Mouse (Mus musculus) gonadal fat pad, adult 2 months (tissue): Measurements from ENCODE around the gene Fto. TPM values are rescaled to one million over a fixed set of nuclear protein-coding genes. Genes with fewer than 3 reads are reported as not detected.

Experiments used
- DNase-seq: peaks from one replicate; pipeline ENCODE4 v3.0.0-alpha.2; 2012; ENCODE audit warnings: low read depth
- polyA plus RNA-seq: library from polyadenylated mRNA; depleted of rRNA; stranded (reverse); fragments of >200 nt; gene quantifications from 2 replicates; pipeline ENCODE4 v1.2.3, GENCODE M21; 2012

The Fto gene
- polyA plus RNA-seq, 1 experiment: 37.7 TPM

- DNase-seq: no peak
These were observed 44.2 kb downstream of the Fto start for GRCm38 (mm10) chr8:91357493-91358014.

DNA sequence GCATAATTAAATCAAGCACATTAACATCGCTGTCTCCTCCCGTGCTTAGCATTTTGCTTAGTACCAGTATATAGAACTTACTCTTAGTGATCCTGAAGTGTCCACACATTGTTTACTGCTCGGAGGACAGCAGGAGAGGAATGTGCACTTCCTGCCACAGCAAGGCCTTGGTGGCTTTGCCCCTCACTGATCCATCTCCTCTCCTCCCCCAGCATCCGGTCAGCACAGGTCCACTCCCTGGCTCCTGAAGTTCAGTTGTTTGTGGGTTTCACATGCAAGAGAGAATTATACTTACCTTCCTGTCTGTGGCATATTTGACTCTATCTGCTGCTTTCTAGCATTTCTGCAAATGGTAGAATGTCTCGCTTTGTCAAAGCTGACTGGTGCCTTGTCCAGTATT, 44.7 kb downstream of the Fto start:
- no peak for DNase-seq

DNA sequence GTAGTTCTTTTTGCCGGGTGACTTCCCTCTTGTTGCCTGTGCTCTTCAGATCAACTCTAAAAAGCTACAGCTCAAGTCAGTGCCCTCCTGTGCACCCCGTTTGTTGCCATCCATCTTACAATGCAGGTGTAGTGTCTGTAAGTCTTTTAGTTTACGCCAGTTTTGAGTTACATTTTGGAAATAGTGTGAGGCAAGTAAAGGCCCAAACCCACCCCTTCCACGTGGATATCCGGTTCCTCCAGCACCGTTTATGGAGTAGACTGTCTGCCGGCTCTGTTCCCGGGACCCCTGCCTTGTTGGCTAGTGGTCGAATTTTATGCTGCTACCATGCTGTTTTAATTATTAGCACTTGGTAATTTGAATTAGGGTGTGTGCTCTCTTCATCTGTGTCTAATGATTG, 46.2 kb downstream of the Fto start:
- no peak for DNase-seq

- DNase-seq: no peak
These were observed 47.5 kb downstream of the Fto start for GRCm38 (mm10) chr8:91360644-91361357.

DNA sequence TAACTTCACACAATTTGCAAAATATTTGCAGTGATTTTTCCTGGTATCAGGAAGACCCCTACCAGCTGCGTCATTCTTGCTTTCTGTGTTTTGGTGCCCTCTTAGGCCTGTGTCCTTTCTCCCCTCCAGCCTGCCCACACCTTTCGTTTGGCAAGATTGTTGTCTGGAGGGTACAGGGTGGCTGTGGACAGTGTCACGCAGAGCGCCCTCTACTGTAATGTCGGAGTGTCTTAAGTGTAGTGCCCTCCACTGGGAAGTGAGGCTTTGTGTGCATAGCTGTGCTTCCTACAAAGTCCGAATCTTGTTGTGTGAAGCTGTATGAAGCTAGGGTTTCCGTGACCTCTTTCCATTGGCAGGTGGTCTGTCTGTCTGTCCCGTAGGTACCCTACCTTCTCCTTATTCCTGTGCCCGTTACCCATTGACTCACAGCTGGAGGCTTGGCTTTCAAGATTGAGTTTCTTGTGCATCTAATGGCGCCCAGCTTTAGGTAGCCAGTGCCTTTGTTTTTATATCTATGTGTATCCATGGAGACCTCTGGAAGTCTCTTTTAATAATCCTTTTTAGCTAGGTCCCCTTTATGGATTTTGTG, 50.0 kb downstream of the Fto start:
- no peak for DNase-seq

GRCm38 (mm10) chr8:91364216-91364615, 50.9 kb downstream of the Fto start:
- no peak for DNase-seq

DNA sequence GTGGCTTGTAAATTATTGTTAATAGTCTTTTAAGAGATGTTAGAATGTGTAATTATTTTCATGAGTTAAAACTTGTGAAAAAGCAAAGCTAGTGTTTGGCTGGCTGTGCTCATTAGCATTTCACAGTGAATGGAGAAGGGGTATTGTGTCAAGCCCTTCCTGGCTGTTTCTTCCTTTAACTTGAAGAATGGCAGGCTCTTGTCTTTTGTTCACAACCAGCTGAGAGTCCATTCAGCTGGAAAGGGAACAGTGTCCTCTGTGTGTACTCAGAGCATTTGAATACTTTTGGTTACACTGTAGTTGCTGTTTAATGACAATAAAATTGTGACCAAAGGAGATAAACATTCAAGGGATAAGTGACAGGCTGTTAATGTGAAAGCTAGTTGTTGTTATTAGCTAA, 52.5 kb downstream of the Fto start:
- no peak for DNase-seq

- no peak for DNase-seq
These were observed 57.6 kb downstream of the Fto start for GRCm38 (mm10) chr8:91370899-91371298.

DNA sequence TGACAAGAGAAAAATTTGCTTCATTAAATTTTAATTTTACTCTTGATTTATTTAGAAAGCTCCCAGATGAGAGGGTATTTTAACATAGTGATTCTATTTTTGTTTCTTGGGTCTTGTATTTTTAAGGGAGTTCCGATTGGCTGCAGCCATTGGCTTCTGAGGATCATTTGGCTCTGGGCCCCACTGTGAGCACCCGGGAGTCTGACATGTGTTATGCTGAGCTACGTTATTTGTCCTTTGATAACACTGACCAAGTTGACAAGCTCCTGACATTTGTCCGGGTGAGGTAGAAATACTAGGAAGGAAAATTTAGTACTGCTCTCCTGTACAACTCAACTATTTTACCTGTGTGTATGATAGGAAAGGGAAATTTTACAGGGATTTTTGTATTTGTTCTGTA, 58.7 kb downstream of the Fto start:
- DNase-seq: no peak

- no peak for DNase-seq
These were observed 59.7 kb downstream of the Fto start for GRCm38 (mm10) chr8:91372780-91373577.

DNA sequence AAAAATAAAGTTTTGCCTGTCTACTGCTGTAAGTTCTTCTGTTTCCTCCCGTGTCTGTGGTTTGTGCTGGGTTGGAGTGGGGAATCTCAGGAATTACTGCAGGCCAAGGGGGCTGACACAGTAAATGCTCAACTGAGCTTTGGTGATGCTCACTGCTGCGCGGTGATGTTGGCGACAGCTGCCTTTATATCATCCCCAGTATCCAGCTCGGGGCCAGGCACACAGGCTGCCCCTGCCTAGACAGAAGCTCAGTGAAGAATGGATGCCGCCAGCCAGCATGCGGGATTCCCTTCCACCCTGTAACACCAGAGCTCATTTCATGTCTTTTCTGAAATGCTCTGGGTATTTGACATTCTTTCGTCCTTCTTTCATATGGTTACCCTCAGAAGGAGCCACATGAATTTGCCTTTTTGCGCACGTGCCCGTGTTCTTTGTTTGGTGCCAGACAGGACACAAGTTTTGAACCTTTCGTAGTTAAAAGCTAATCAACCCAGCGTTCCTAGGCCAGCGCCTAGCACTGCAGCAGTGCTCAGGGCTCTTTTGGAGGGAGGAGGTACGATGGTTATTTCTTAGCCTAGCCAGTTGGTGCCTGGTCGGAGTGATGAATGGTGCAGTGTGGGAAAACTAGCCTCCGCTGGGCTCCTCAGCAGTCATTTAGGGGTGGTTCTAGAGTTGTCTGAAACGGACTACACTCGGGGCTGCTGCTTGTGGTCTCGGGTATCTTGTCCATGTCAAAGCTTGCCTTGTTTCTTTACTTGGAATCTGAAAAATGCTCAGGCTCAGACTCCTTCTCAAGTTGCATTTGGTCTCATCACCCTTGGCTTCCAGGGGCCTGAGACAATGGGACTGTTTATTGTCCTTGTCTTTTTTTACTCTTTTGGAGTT, 62.0 kb downstream of the Fto start:
- no peak for DNase-seq

- no peak for DNase-seq
These were observed 63.5 kb downstream of the Fto start for GRCm38 (mm10) chr8:91376785-91377184.

GRCm38 (mm10) chr8:91377275-91377674, 64.0 kb downstream of the Fto start:
- DNase-seq: no peak

GRCm38 (mm10) chr8:91378846-91379499, 65.6 kb downstream of the Fto start:
- DNase-seq: no peak

GRCm38 (mm10) chr8:91380796-91381542, 67.6 kb downstream of the Fto start:
- no peak for DNase-seq

DNA sequence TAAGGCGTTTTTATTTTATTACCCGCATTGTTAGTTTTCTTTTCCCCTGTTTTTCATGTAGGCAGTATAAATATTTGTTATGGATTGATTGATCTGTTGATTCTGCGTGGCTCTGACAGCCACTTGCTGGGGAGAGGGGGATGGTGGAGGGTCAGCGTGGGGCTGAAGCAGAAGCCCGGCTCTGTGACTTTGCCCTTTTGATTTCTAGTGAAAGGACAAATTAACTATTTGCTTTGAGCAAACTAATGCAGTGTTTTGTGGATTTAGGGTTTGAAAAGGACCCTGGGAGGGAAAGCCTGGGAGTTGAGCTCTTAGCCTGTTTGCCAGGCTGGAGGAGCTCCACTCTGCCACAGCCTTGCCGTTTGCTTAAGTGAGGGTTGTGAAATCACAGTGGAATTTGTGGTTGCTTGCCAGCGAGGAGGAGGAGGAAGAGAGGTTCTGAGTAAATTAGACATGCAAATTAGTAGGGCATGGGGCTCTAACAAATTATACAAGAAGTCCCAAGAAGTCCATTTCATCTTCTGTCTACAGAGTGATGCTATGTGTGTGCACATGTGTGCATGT, 68.3 kb downstream of the Fto start:
- DNase-seq: peak; percentile 68

DNA sequence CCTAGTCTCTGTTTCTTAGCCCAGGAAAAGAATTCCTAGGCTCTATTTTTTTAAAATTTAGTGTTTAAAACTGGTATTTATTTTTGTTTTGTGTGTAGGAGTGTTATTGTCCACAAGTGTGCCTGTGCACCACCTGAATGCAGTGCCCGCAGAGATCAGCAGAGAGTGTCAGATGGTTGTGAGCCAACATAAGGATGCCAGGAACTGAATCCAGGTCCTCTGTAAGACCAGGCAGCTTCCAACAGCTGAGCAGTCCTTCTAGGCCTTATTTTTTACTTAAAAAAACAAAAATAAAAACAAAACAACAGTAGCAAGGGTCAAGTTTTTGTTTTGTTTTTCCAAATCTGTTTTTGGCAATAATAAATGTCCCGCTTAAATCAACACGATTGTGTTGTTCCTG, 69.9 kb downstream of the Fto start:
- no peak for DNase-seq

DNA sequence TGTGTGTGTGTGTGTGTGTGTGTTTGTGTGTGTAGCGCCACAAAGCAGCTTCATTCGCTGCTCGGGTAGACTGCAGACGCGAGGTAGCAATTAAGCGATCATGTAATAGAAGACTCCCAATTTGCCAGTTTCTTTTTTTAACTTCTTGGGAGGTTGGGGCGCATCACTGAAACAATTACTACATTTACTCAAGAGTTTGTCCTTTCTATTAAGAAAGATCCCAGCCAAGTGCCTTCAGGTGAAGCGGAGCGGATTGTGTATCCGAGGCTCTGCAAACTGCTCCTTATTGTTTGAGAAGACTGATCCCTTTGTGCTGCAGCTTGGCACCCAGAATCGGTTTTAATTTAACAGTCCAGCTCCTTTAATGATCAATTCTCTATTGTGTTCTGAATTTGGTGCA, 70.5 kb downstream of the Fto start:
- DNase-seq: peak; percentile 51

- peak; percentile 58 for DNase-seq
These were observed 71.1 kb downstream of the Fto start for GRCm38 (mm10) chr8:91384389-91384788.

GRCm38 (mm10) chr8:91385808-91386207, 72.5 kb downstream of the Fto start:
- DNase-seq: no peak
